8 mouse cellular contexts compared by ENCODE assay signal in genomic region chr3:69721814-69722186, GRCm38 (mm10). TPM values are rescaled to one million over a fixed set of nuclear protein-coding genes. Genes with fewer than 3 reads are reported as not detected.
DNase-seq lines count a peak whose midpoint lies in the region; ATAC-seq and TF ChIP-seq lines count a peak whose summit lies in the region.

TSS of gene Nmd3 (plus strand) at chr3:69721985.

- TF ChIP-seq CTCF in kidney, adult 2 months (conservative IDR thresholded peaks at IDR 0.05; ENCODE audit: insufficient read depth, insufficient read length, low read depth, low read length): no peak
- no peak for TF ChIP-seq CTCF in spleen, adult 2 months (IDR thresholded peaks at IDR 0.05; ENCODE audit: extremely low read depth, insufficient read depth, insufficient read length, insufficient replicate concordance)

- no peaks in the 10 kb centered on the region for H3K9me3 ChIP-seq in embryonic facial prominence, embryonic 13.5 days
- no peaks in the 10 kb centered on the region for H3K9me3 ChIP-seq in limb, embryonic 12.5 days
- H3K9me3 ChIP-seq in midbrain, embryonic 15.5 days: no peaks in the 10 kb centered on the region

- peak within 1 kb of the TSS; percentile 90 for H3K27ac ChIP-seq in embryonic facial prominence, embryonic 13.5 days
- H3K27ac ChIP-seq in kidney, adult 2 months (ENCODE audit: insufficient read depth, low read depth, low read length): peak within 1 kb of the TSS; percentile 25
- peak within 1 kb of the TSS; percentile 91 for H3K27ac ChIP-seq in limb, embryonic 12.5 days
- H3K27ac ChIP-seq in midbrain, embryonic 15.5 days: peak within 1 kb of the TSS; percentile 90
- peak within 1 kb of the TSS; percentile 72 for H3K27ac ChIP-seq in spleen, adult 2 months (ENCODE audit: insufficient read depth, low read length)

- WGBS in embryonic facial prominence, embryonic 13.5 days: under 1% methylated on average over 33 of the region's 33 CpGs
- under 1% methylated on average over 31 of the region's 33 CpGs for WGBS in kidney, adult 2 months
- under 1% methylated on average over 33 of the region's 33 CpGs for WGBS in limb, embryonic 12.5 days
- WGBS in midbrain, embryonic 15.5 days: 0% methylated on average over 33 of the region's 33 CpGs
- WGBS in spleen, adult 2 months: under 1% methylated on average over 33 of the region's 33 CpGs

- H3K4me2 ChIP-seq in embryonic facial prominence, embryonic 13.5 days: peak within 1 kb of the TSS; percentile 89
- peak within 1 kb of the TSS; percentile 87 for H3K4me2 ChIP-seq in limb, embryonic 12.5 days
- peak within 1 kb of the TSS; percentile 75 for H3K4me2 ChIP-seq in midbrain, embryonic 15.5 days

- H3K4me1 ChIP-seq in embryonic facial prominence, embryonic 13.5 days: peaks cover 13% of the 10 kb centered on the region
- H3K4me1 ChIP-seq in kidney, adult 2 months (ENCODE audit: control insufficient read depth, insufficient read depth, low read length): peaks cover 2% of the 10 kb centered on the region; the same call in 1 of the 2 replicates
- H3K4me1 ChIP-seq in limb, embryonic 12.5 days (replicated peaks): peaks cover 13% of the 10 kb centered on the region
- H3K4me1 ChIP-seq in midbrain, embryonic 15.5 days: peaks cover 16% of the 10 kb centered on the region
- H3K4me1 ChIP-seq in spleen, adult 2 months (ENCODE audit: control insufficient read depth, insufficient read depth, insufficient read length): peaks cover 6% of the 10 kb centered on the region; the same call in 1 of the 2 replicates

- H3K4me3 ChIP-seq in embryonic facial prominence, embryonic 13.5 days: peak within 1 kb of the TSS; percentile 95
- peak within 1 kb of the TSS; percentile 96 for H3K4me3 ChIP-seq in kidney, adult 2 months (ENCODE audit: insufficient read depth, low read depth, low read length)
- H3K4me3 ChIP-seq in limb, embryonic 12.5 days (replicated peaks): peak within 1 kb of the TSS; percentile 96
- peak within 1 kb of the TSS; percentile 88 for H3K4me3 ChIP-seq in midbrain, embryonic 15.5 days
- H3K4me3 ChIP-seq in spleen, adult 2 months (ENCODE audit: extremely low read depth, insufficient read depth, insufficient read length): peak within 1 kb of the TSS; percentile 87

- H3K27me3 ChIP-seq in embryonic facial prominence, embryonic 13.5 days: no peaks in the 10 kb centered on the region
- no peaks in the 10 kb centered on the region for H3K27me3 ChIP-seq in kidney, adult 2 months (replicated peaks; ENCODE audit: control insufficient read depth, insufficient read depth, low read length)
- no peaks in the 10 kb centered on the region for H3K27me3 ChIP-seq in limb, embryonic 12.5 days
- no peaks in the 10 kb centered on the region for H3K27me3 ChIP-seq in midbrain, embryonic 15.5 days (replicated peaks)
- H3K27me3 ChIP-seq in spleen, adult 2 months (ENCODE audit: control insufficient read depth, insufficient read depth, low read length): no peaks in the 10 kb centered on the region

- TF ChIP-seq POLR2A in kidney, adult 2 months (IDR thresholded peaks at IDR 0.05; ENCODE audit: low read depth, low read length): peak; percentile 28
- peak; percentile 62 for TF ChIP-seq POLR2A in spleen, adult 2 months (IDR thresholded peaks at IDR 0.05; ENCODE audit: low read depth, low read length)

- DNase-seq in 3134 (ENCODE audit: extremely low read depth, insufficient read length, low spot score): peak; percentile 91
- DNase-seq in adrenal gland, postnatal 36 days: peak; percentile 93 to 96
- peak; percentile 92 to 94 for DNase-seq in heart, adult 18-20 months
- DNase-seq in kidney, adult 2 months: peak; percentile 94
- DNase-seq in spleen, adult 2 months (ENCODE audit: low read depth in 1 of 2, low spot score in 2 of 2): peak; percentile 90 to 91

- peak within 1 kb of the TSS; percentile 92 for H3K9ac ChIP-seq in embryonic facial prominence, embryonic 13.5 days
- peak within 1 kb of the TSS; percentile 87 for H3K9ac ChIP-seq in limb, embryonic 12.5 days (replicated peaks)
- peak within 1 kb of the TSS; percentile 95 for H3K9ac ChIP-seq in midbrain, embryonic 15.5 days

- ATAC-seq in embryonic facial prominence, embryonic 13.5 days (ENCODE audit: insufficient number of reproducible peaks, insufficient read depth, low FRiP score, low TSS enrichment, low read depth): peak; percentile 96
- ATAC-seq in limb, embryonic 12.5 days (ENCODE audit: insufficient number of reproducible peaks, insufficient read depth, low FRiP score, low TSS enrichment, low read depth): peak; percentile 97
- peak; percentile 98 for ATAC-seq in midbrain, embryonic 15.5 days (replicated peaks)

- peaks cover 6% of the 10 kb centered on the region; the same call in 1 of the 2 replicates for H3K36me3 ChIP-seq in embryonic facial prominence, embryonic 13.5 days
- H3K36me3 ChIP-seq in kidney, adult 2 months (ENCODE audit: control insufficient read depth, insufficient read depth, low read length): no peaks in the 10 kb centered on the region
- H3K36me3 ChIP-seq in limb, embryonic 12.5 days: peaks cover 14% of the 10 kb centered on the region
- 0 out of 2 replicates have a peak, but pooled peaks cover 2% of the 10 kb centered on the region for H3K36me3 ChIP-seq in midbrain, embryonic 15.5 days (replicated peaks)
- H3K36me3 ChIP-seq in spleen, adult 2 months (ENCODE audit: control insufficient read depth, insufficient read depth, low read length): 0 out of 2 replicates have a peak, but pooled peaks cover 1% of the 10 kb centered on the region

RNA-seq across cellular contexts. Expression of gene Nmd3, which starts in this region (rescaled TPM):
- total RNA-seq in adrenal gland, postnatal 36 days (2021): 10 to 100 TPM; 92.4 to 94.0 TPM
- 136 TPM in 2 replicates for polyA plus RNA-seq in embryonic facial prominence, embryonic 13.5 days (2015; fragmentation: Nextera tagmentation; extraction: Ambion mirVana)
- total RNA-seq in heart, adult 18-20 months (2021): 10 to 100 TPM; 43.9 to 45.7 TPM
- 32.0 and 33.2 TPM in 2 replicates for polyA plus RNA-seq in kidney, adult 2 months (2012; rRNA removed)
- 127 and 131 TPM in 2 replicates for polyA plus RNA-seq in limb, embryonic 12.5 days (2016; fragmentation: Nextera tagmentation; extraction: Ambion mirVana)
- polyA plus RNA-seq in midbrain, embryonic 15.5 days (2015; fragmentation: Nextera tagmentation; extraction: Ambion mirVana): 86.8 and 94.1 TPM in 2 replicates
- 29.5 and 30.8 TPM in 2 replicates for polyA plus RNA-seq in spleen, adult 2 months (2012; rRNA removed)

Comparison
In these comparisons a context has a peak if more than half of its experiments do, and no peak if none do; other contexts are left out.
1. Peak in every context shown above with its lines: DNase-seq, ATAC-seq, H3K4me3 ChIP-seq and H3K27ac ChIP-seq.
2. H3K27ac ChIP-seq: peak in every context shown above with its lines; median percentile 91 in limb, embryonic 12.5 days; 90 in embryonic facial prominence, embryonic 13.5 days; 90 in midbrain, embryonic 15.5 days; 72 in spleen, adult 2 months; 25 in kidney, adult 2 months.